Mouse (Mus musculus) intestine, embryonic 16.5 days (tissue): ENCODE results near the gene Ccnb1ip1. TPM values are rescaled to one million over a fixed set of nuclear protein-coding genes. Genes with fewer than 3 reads are reported as not detected.

Source experiments
- ATAC-seq: fragments of 200-750 bp; cut with Nextera tagmentation; 2 replicates; pipeline ENCODE4 v1.8.0; 2017; ENCODE audit warnings: moderate TSS enrichment, moderate library complexity
- H3K27ac ChIP-seq: fragments of 300-500 bp; sonication (generic); 2 replicates; pipeline ENCODE4 v1.5.1; 2014; ENCODE audit warnings: mild to moderate bottlenecking, low read length
- H3K27me3 ChIP-seq: fragments of 300-500 bp; sonication (generic); replicated peaks from 2 replicates; pipeline ENCODE4 v1.6.1; 2014; ENCODE audit warnings: low read length, control low read depth, mixed read lengths; ENCODE audit not compliant: control insufficient read depth, insufficient read depth
- H3K36me3 ChIP-seq: fragments of 300-500 bp; sonication (generic); 2 replicates; pipeline ENCODE4 v1.6.1; 2014; ENCODE audit warnings: low read length, control low read depth; ENCODE audit not compliant: control insufficient read depth, insufficient read depth
- H3K4me1 ChIP-seq: fragments of 300-500 bp; sonication (generic); 2 replicates; pipeline ENCODE4 v1.6.1; 2014; ENCODE audit warnings: low read length, control low read depth, mixed read lengths; ENCODE audit not compliant: control insufficient read depth, insufficient read depth
- H3K4me2 ChIP-seq: fragments of 300-500 bp; sonication (generic); 2 replicates; pipeline ENCODE4 v1.6.1; 2014; ENCODE audit warnings: low read depth, low read length, control low read depth
- H3K4me3 ChIP-seq: fragments of 300-500 bp; sonication (generic); 2 replicates; pipeline ENCODE4 v1.5.1; 2014; ENCODE audit warnings: mild to moderate bottlenecking, low read length
- H3K9ac ChIP-seq: fragments of 300-500 bp; sonication (generic); 2 replicates; pipeline ENCODE4 v1.6.1; 2014; ENCODE audit warnings: low read depth, low read length
- H3K9me3 ChIP-seq: fragments of 300-500 bp; sonication (generic); 2 replicates; pipeline ENCODE4 v1.6.1; 2016; ENCODE audit warnings: low read length, control low read depth; ENCODE audit not compliant: control insufficient read depth
- WGBS: fragments of 180-500 bp; shearing (Covaris S2); extraction: QIAGEN DNeasy Blood & Tissue Kit; methylation state at CpG from one replicate; pipeline ENCODE4 v1.1.7; 2014; 5-methylcytosine and 5-hydroxymethylcytosine counted together
- polyA plus RNA-seq: library from polyadenylated mRNA; unstranded; fragments of >200 nt; fragmentation: Nextera tagmentation; extraction: Ambion mirVana; gene quantifications from 2 replicates; pipeline ENCODE4 v1.2.1, GENCODE M21; 2015

The Ccnb1ip1 gene
- polyA plus RNA-seq, 1 experiment from 2014 or later: not detected

DNA sequence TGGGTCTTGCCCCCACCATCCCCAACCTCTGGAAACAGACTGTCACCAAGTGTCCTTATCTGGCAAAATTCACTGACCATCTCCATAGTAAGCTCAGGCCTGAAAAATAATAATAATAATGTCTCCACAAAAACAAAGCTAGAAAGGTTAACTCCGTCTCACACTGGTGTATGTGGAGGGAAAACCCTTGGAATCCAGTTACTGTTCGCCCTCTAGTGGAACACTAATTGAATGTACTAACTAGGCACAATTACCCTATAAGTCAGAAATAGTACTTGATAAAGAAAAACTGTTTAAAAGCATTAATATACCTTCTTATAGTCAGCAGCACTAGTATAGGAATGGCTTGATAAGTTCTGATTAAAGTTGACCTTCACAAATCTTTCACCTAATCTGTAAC is 19.4 kb downstream of the Ccnb1ip1 start:
- Histone ChIP-seq H3K4me1 (peaks cover 6% of the 10 kb centered on the region), H3K9ac (no peak overlapping the region), H3K4me2 (no peak overlapping the region), H3K27me3 (no peaks in the 10 kb centered on the region), H3K27ac (no peak overlapping the region), H3K9me3 (no peaks in the 10 kb centered on the region), H3K4me3 (no peak overlapping the region), H3K36me3 (no peaks in the 10 kb centered on the region)
- 6% methylated on average over 2 of the region's 2 CpGs for WGBS
- ATAC-seq: no peak

DNA sequence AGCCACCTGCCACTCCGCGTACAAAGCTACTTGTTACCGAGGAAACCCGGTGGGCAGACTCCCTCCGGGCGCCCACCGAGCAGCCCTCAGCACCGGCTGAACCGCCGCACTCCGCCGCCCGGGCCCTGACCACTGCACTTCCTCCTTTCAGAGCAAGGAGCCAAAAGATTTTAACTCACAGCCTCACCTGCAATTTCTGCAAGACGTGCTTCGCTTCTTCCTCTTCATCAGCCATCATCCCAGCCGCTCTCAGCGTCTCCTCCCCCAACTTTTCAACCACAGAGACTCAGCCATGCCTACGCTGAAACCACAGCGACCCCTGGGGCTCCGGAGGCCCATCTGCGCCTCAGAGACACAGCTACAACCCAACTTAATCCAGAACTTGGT is 22.3 kb downstream of the Ccnb1ip1 start, which contains the start of gene Ttc5:
TSS of gene Ttc5 (minus strand) at position 269 of the 387 bp plus-strand sequence.
- Histone ChIP-seq H3K9ac (peak within 1 kb of the TSS; percentile 89), H3K9me3 (no peaks in the 10 kb centered on the region), H3K4me3 (peak within 1 kb of the TSS; percentile 91), H3K4me1 (peaks cover 6% of the 10 kb centered on the region), H3K27ac (peak within 1 kb of the TSS; percentile 59), H3K4me2 (peak within 1 kb of the TSS; percentile 63), H3K36me3 (peaks cover 9% of the 10 kb centered on the region), H3K27me3 (no peaks in the 10 kb centered on the region)
- WGBS: under 1% methylated on average over 21 of the region's 21 CpGs
- peak; percentile 96 for ATAC-seq

DNA sequence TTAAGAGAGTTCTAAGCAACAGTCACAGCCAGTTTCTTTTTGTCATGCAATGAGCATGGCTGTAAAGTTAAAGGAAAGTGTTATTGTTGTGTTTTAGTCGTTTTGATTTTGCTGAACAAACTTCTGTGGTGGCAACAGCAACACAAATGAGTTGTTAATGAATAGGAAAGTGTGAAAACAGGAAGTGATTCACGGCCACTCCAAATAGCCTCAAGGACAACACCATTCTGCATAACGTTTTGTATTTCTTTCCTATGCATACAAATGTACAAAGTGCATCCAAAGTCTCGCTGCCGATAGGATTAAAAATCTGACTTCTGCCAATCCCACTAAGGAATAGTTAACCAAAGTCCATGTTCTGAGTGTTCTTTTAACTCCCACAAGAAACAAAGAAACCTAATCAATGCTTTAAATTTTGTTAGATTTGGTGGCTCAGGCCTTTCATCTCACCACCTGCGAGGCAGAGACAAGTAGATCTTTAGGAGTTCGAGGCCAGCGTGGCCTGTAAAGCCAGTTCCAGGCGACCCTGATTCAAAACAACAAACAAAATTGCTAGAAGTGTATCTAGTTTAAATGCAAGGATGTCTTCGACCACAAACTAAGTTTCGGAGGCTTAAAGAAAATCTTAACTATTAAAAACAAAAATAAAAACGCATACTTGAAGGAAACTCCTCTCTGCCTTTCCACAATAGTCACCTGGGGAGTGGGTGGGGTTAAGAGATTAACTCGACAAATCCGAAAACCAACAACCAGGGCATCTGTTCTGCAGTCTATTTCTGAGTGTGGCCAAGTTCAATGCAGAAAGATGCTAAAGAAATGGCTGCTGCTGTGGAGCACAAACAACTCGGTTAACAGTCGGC is 22.9 kb downstream of the Ccnb1ip1 start:
- peak overlapping the region; percentile 91 for H3K4me3 ChIP-seq
- no peaks in the 10 kb centered on the region for H3K27me3 ChIP-seq
- peak; percentile 70; the same call in 1 of the 2 replicates for ATAC-seq
- H3K4me1 ChIP-seq: peaks cover 6% of the 10 kb centered on the region
- H3K36me3 ChIP-seq: peaks cover 9% of the 10 kb centered on the region
- peak overlapping the region; percentile 63 for H3K4me2 ChIP-seq
- peak overlapping the region; percentile 59 for H3K27ac ChIP-seq
- H3K9ac ChIP-seq: peak overlapping the region; percentile 89
- 23% methylated on average over 16 of the region's 16 CpGs for WGBS
- no peaks in the 10 kb centered on the region for H3K9me3 ChIP-seq

DNA sequence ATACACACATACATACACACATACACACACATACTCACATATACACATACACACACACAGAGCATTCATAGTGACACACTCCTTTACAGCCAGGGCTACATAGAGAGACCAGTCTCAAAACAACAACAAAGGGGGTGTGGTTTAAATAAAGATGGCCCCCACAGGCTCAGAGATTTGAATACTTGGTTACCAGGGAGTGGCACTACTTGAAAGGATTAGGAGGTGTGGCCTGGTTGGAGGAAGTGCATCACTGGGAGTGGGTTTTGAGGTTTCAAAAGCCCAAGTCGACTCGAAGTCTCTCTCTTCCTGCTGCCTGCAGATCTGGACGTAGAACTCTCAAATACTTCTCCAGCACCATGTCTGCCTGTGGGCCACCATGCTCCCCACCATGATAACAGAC is 25.4 kb downstream of the Ccnb1ip1 start:
- ATAC-seq: no peak
- H3K9ac ChIP-seq: no peak overlapping the region

DNA sequence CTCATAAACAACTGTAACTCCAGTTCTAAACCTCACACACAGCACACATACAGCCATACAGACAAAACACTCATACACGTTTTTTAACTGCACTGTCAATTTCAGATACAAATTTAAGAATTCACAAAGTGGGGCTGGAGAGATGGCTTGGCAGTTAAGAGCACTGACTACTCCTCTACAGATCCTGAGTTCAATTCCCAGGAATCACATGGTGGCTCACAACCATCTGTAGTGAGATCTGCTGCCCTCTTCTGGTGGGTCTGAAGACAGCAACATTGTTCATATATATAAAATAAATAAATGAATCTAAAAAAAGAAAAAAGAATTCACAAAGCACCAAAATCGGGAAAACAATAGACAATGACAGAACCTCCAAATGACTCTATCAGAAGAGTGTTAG is 36.2 kb downstream of the Ccnb1ip1 start:
- H3K36me3 ChIP-seq: peaks cover 19% of the 10 kb centered on the region; the same call in 1 of the 2 replicates
- no peaks in the 10 kb centered on the region for H3K27me3 ChIP-seq
- H3K9me3 ChIP-seq: no peaks in the 10 kb centered on the region; the same call in 1 of the 2 replicates
- H3K4me3 ChIP-seq: no peak overlapping the region
- ATAC-seq: no peak
- no peak overlapping the region for H3K4me2 ChIP-seq
- H3K4me1 ChIP-seq: no peaks in the 10 kb centered on the region
- H3K27ac ChIP-seq: no peak overlapping the region
- 83% methylated on average over 2 of the region's 2 CpGs for WGBS
- no peak overlapping the region for H3K9ac ChIP-seq

More for the DNA sequence above, 25.4 kb downstream of the Ccnb1ip1 start:
- no peak overlapping the region for H3K4me3 ChIP-seq
- WGBS: 91% methylated on average over 3 of the region's 3 CpGs
- no peaks in the 10 kb centered on the region for H3K27me3 ChIP-seq
- no peaks in the 10 kb centered on the region for H3K9me3 ChIP-seq
- H3K4me1 ChIP-seq: peaks cover 6% of the 10 kb centered on the region
- H3K4me2 ChIP-seq: no peak overlapping the region
- H3K36me3 ChIP-seq: peaks cover 15% of the 10 kb centered on the region
- H3K27ac ChIP-seq: no peak overlapping the region

DNA sequence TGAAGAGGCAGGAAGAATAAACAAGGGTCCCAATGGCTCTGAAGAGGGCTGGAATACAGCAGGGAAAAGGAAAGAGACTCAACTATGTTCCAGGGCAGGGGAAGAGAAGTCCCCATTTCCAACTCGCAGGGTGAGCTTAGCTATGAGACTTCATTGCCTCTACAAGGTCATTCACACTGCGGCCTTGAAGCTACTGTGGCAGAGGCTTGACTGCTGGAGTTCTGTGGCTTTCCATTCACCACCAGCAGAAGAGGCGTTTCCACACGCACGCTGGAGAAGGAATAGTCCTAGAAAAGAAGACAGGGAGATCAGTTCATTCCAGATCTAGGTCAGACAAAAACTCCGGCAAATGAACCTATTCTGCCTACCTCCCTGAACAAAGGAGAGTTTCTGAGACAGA is 41.8 kb downstream of the Ccnb1ip1 start:
- Histone ChIP-seq H3K27me3 (no peaks in the 10 kb centered on the region), H3K9ac (no peak overlapping the region), H3K4me2 (no peak overlapping the region), H3K9me3 (no peaks in the 10 kb centered on the region), H3K4me3 (no peak overlapping the region), H3K36me3 (0 out of 2 replicates have a peak, but pooled peaks cover 4% of the 10 kb centered on the region), H3K4me1 (no peaks in the 10 kb centered on the region), H3K27ac (no peak overlapping the region)
- ATAC-seq: no peak
- WGBS: 92% methylated on average over 6 of the region's 6 CpGs

DNA sequence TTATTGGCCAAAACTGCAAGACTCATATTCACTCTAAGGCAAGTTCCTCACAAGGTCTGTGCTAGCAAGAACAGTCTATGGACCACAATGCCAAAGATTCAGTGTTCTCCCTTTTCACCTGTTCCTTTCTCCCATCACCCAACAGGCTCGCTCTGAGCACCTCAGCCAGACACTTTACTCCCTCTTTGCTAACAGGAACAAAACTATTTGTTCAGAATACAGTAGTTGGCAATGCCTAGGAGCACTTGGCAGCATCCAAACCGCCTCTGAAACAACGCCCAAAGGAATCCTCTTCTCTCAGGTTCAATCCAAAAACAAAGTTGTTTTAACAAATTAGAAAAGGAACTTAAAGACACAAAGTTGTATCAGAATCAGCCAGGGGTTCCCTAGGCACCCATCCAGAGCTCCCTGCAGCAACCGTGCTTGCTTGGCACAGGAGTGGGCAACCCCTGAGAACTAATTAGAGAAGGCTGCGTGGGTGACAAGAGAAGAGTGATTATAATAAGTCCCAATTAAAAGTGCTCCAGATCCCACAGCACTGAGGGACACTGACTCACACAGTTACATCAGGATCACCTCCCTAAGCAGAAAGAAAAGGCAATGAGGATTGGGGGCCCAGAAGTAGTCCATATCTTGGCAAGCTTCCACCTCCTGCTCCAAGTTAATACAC is 49.0 kb downstream of the Ccnb1ip1 start:
- H3K4me3 ChIP-seq: no peak overlapping the region
- H3K4me1 ChIP-seq: no peaks in the 10 kb centered on the region
- H3K27me3 ChIP-seq: no peaks in the 10 kb centered on the region
- H3K4me2 ChIP-seq: no peak overlapping the region
- WGBS: 80% methylated on average over 5 of the region's 5 CpGs
- H3K9ac ChIP-seq: no peak overlapping the region
- H3K27ac ChIP-seq: no peak overlapping the region
- no peak for ATAC-seq
- no peaks in the 10 kb centered on the region for H3K36me3 ChIP-seq
- H3K9me3 ChIP-seq: no peaks in the 10 kb centered on the region

DNA sequence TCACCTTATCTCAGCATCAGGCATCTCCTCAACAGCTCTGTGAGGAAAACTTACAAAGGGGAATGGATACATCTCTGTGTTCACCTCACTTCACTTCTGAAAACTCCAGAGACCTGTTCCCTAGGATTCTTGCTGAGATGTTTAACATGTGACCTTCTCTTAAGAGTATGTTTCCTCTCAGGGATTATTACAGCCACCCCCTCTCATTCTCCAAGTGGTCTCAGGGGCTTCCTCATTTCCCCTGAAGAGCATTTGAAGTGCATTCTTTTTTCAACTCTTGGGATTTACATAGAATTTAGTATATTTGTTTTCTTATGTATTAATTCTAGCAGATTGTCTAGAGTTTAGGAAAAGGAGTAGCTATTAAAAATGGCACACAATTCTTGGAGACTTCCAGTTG is 62.5 kb downstream of the Ccnb1ip1 start, which contains the start of gene Olfr749:
TSS of gene Olfr749 (minus strand) at position 101 of the 400 bp plus-strand sequence.
- H3K9ac ChIP-seq: no peak within 1 kb of the TSS
- no peaks in the 10 kb centered on the region for H3K27me3 ChIP-seq
- H3K27ac ChIP-seq: no peak within 1 kb of the TSS
- H3K4me1 ChIP-seq: no peaks in the 10 kb centered on the region
- no peaks in the 10 kb centered on the region for H3K36me3 ChIP-seq
- no peak within 1 kb of the TSS for H3K4me2 ChIP-seq
- no peaks in the 10 kb centered on the region for H3K9me3 ChIP-seq
- H3K4me3 ChIP-seq: no peak within 1 kb of the TSS
- no peak for ATAC-seq

DNA sequence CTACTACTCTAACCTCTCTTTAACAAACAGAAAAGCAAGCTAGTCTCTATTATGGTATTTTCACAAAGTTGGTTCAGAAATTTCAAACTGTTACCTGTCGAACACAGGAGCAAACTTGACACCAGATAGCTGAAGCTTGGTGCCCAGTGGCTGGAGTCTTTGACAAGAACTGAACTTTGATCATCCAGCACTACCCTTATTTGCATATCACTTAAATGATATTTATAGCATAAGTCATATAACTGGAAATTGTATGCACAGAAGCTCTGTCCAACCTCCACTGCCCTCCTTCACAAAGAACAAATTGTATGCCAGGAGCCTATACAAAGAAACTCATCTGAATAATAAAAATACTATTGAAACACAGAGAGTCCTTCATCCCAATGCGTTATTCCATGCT is 65.9 kb downstream of the Ccnb1ip1 start:
- ATAC-seq: peak; percentile 50; the same call in 1 of the 2 replicates
- no peaks in the 10 kb centered on the region for H3K4me1 ChIP-seq
- no peak overlapping the region for H3K4me3 ChIP-seq
- no peaks in the 10 kb centered on the region for H3K36me3 ChIP-seq
- no peak overlapping the region for H3K27ac ChIP-seq
- 57% methylated on average over 2 of the region's 2 CpGs for WGBS
- H3K9ac ChIP-seq: no peak overlapping the region
- H3K27me3 ChIP-seq: no peaks in the 10 kb centered on the region
- H3K4me2 ChIP-seq: no peak overlapping the region
- H3K9me3 ChIP-seq: no peaks in the 10 kb centered on the region
